Mouse (Mus musculus): ENCODE results near the gene BC016579.

DNA sequence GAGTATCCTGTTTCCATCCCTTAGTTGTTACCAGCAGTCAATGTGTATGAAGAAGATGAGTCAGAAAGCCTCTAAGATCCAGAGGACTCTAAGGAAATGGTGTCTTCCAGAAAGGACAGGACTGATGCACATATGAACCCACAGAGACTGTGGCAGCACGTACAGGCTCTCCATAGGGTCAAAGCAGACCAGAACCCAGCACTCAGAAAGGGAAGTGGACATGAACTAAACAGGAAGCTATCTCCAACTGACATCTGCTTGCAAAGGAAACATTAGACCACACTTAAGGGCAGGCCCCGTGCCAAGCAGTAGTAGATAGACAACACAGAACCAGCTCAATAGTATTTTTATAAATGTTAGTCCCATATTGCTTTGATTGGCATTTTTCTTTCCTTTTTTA is 12.3 kb upstream of the BC016579 start:
- no peak for TF ChIP-seq CTCF (IDR thresholded peaks at IDR 0.05; ENCODE audit: insufficient read depth, low read length)
- TF ChIP-seq POLR2A (IDR thresholded peaks at IDR 0.05; ENCODE audit: borderline replicate concordance, extremely low read depth, low read depth, low read length), result no peak
